Mouse (Mus musculus) heart, adult 2 months (tissue): ENCODE measurements around the gene Dlk1. TPM values are rescaled to one million over a fixed set of nuclear protein-coding genes. Genes with fewer than 3 reads are reported as not detected.

ENCODE experiments used
- DNase-seq, 2 experiments: peaks; one replicate each; pipeline ENCODE4 v3.0.0; 2021
- H3K27ac ChIP-seq: fragments of 200-600 bp; 2 replicates; pipeline ENCODE4 v1.8.1; 2022
- H3K27me3 ChIP-seq: fragments of 200-500 bp; 2 replicates; pipeline ENCODE4 v1.6.1; 2012; ENCODE audit warnings: mild to moderate bottlenecking, low read length, inconsistent platforms, mixed read lengths; ENCODE audit not compliant: control insufficient read depth, insufficient read depth
- H3K36me3 ChIP-seq: fragments of 200-500 bp; 2 replicates; pipeline ENCODE4 v1.6.1; 2012; ENCODE audit warnings: low read length, inconsistent platforms; ENCODE audit not compliant: control insufficient read depth, insufficient read depth
- H3K4me1 ChIP-seq: fragments of 200-500 bp; 2 replicates; pipeline ENCODE4 v1.6.1; 2011; ENCODE audit warnings: low read length; ENCODE audit not compliant: control insufficient read depth, insufficient read depth
- H3K4me3 ChIP-seq: fragments of 200-600 bp; 2 replicates; pipeline ENCODE4 v1.8.1; 2022
- H3K79me2 ChIP-seq: fragments of 200-500 bp; replicated peaks from 2 replicates; pipeline ENCODE4 v1.6.1; 2012; ENCODE audit warnings: mild to moderate bottlenecking, inconsistent platforms, low read length, moderate library complexity, mixed read lengths; ENCODE audit not compliant: control insufficient read depth, insufficient read depth
- H3K9ac ChIP-seq: fragments of 200-500 bp; 2 replicates; pipeline ENCODE4 v1.6.1; 2012; ENCODE audit warnings: low read depth, mild to moderate bottlenecking, control low read depth, inconsistent platforms, low read length, mixed read lengths
- CTCF ChIP-seq: fragments of 200-600 bp; IDR thresholded peaks from 2 replicates; pipeline ENCODE4 v1.8.1; 2022; ENCODE audit warnings: antibody characterized with exemption, mild to moderate bottlenecking, moderate library complexity
- EP300 ChIP-seq: fragments of 200-500 bp; IDR thresholded peaks from 2 replicates; pipeline ENCODE4 v1.6.1; 2011; ENCODE audit warnings: low read depth, low read length, control low read depth; ENCODE audit not compliant: insufficient read depth
- POLR2A ChIP-seq: fragments of 200-500 bp; IDR thresholded peaks from 2 replicates; pipeline ENCODE4 v1.6.1; 2011; ENCODE audit warnings: mild to moderate bottlenecking, low read depth, low read length, control low read depth; ENCODE audit not compliant: insufficient read depth
- WGBS: fragments of 180-500 bp; shearing (Covaris S2); methylation state at CpG from one replicate; pipeline ENCODE4 v1.1.7; 2018; 5-methylcytosine and 5-hydroxymethylcytosine counted together
- intact Hi-C: fragments of 180-260 bp; cut with DNase I; formaldehyde crosslinking; loops from one replicate; pipeline ENCODE4 v1.15.1; 2025
- polyA plus RNA-seq: library from polyadenylated mRNA; depleted of rRNA; stranded (reverse); fragments of >200 nt; gene quantifications from 2 replicates; pipeline ENCODE4 v1.2.3, GENCODE M21; 2012
- total RNA-seq, 2 experiments: library from RNA; stranded (reverse); gene quantifications; 2 replicates each; pipeline ENCODE4 v1.2.3; 2021

Gene Dlk1
- total and polyA plus RNA-seq, 3 experiments = 0.23 to 0.90 TPM; not detected in 1

GRCm38 (mm10) chr12:109496397-109496796 is 43.8 kb downstream of the Dlk1 start:
- H3K4me1 ChIP-seq = no peaks in the 10 kb centered on the region
- no peaks in the 10 kb centered on the region for H3K79me2 ChIP-seq
- no peaks in the 10 kb centered on the region for H3K36me3 ChIP-seq
- TF ChIP-seq POLR2A = no peak
- no peak for TF ChIP-seq CTCF
- TF ChIP-seq EP300 = no peak
- intact Hi-C loops = no loop called here
- H3K4me3 ChIP-seq = no peak overlapping the region
- no peak overlapping the region for H3K9ac ChIP-seq
- no peaks in the 10 kb centered on the region for H3K27me3 ChIP-seq
- H3K27ac ChIP-seq = no peak overlapping the region
- 75% methylated on average over 6 of the region's 6 CpGs for WGBS
- DNase-seq = no peak

DNA sequence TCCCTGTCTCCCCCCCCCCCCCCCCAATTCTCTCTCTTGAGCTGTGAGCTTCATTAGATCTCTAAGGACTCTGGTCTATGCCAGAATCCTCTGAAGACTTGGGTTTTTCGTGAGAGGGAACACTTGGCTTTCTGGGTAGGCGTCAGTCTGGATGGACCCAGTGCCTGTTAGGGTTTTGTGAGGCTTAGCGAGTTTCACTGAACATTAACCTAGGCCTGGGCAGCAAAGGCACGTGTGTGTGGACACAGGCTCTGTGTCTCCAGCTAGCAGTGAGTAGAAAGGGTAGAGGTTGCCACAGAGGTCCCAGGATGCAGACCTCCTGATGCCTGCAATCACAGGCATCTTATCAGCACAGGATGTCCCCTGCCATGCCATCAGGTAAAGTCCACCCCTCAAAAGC is 48.4 kb downstream of the Dlk1 start:
- DNase-seq = no peak
- no peak overlapping the region for H3K4me3 ChIP-seq
- no peaks in the 10 kb centered on the region for H3K36me3 ChIP-seq
- no peaks in the 10 kb centered on the region for H3K4me1 ChIP-seq
- intact Hi-C loops = no loop called here
- H3K27ac ChIP-seq = no peak overlapping the region
- 39% methylated on average over 4 of the region's 4 CpGs for WGBS
- H3K79me2 ChIP-seq = no peaks in the 10 kb centered on the region
- no peak for TF ChIP-seq EP300
- no peak for TF ChIP-seq POLR2A
- TF ChIP-seq CTCF = no peak
- no peak overlapping the region for H3K9ac ChIP-seq
- no peaks in the 10 kb centered on the region for H3K27me3 ChIP-seq

DNA sequence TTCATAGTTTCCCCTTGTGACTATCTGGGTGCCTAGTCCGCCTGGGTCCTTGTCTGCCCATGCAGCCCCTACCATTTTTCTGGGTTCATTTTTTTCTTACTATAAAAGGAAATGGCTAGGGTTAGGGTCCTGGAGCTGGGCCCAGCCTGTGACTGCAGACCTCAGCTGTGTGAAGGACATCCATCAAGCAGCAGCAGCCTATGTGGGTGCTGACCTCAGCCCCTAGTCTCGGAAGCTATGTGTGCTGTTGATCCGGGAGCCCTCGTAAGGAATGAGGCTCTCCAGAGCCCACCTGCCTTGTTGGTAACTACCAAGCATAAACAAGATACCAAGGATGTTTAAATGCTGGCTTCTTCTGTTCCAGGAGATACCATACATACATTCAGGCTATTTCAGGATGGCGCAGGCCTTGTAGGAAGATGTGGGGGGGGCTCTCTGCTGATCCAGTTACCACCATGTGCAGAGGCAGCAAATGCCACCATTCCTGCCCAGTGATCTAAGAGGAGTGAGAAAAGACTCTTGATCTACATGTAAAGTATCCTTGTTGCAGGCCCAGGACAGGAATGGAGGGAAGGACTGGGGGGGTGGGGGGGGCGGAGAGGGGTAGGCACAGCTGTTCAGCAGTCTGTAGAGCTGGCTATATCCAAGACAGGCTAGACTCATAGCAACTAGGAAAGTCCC is 49.9 kb downstream of the Dlk1 start:
- no peak overlapping the region for H3K4me3 ChIP-seq
- no peaks in the 10 kb centered on the region for H3K79me2 ChIP-seq
- TF ChIP-seq CTCF = no peak
- no peak for TF ChIP-seq POLR2A
- TF ChIP-seq EP300 = no peak
- no peaks in the 10 kb centered on the region for H3K4me1 ChIP-seq
- intact Hi-C loops = no loop called here
- no peaks in the 10 kb centered on the region for H3K36me3 ChIP-seq
- no peak overlapping the region for H3K27ac ChIP-seq
- no peak for DNase-seq
- 93% methylated on average over 6 of the region's 6 CpGs for WGBS
- no peaks in the 10 kb centered on the region for H3K27me3 ChIP-seq
- H3K9ac ChIP-seq = no peak overlapping the region

- TF ChIP-seq EP300 (no peak), CTCF (no peak), POLR2A (no peak)
- 83% methylated on average over 11 of the region's 11 CpGs for WGBS
- H3K79me2 ChIP-seq = no peaks in the 10 kb centered on the region
- H3K27ac ChIP-seq = no peak overlapping the region
- no peak overlapping the region for H3K4me3 ChIP-seq
- H3K27me3 ChIP-seq = no peaks in the 10 kb centered on the region
- intact Hi-C loops = no loop called here
- H3K4me1 ChIP-seq = no peaks in the 10 kb centered on the region
- no peak for DNase-seq
- H3K36me3 ChIP-seq = no peaks in the 10 kb centered on the region
- no peak overlapping the region for H3K9ac ChIP-seq
Measured at GRCm38 (mm10) chr12:109507693-109508092, 55.1 kb downstream of the Dlk1 start.

GRCm38 (mm10) chr12:109508495-109509454 is 56.2 kb downstream of the Dlk1 start:
- DNase-seq = no peak
- no peak for TF ChIP-seq CTCF
- H3K79me2 ChIP-seq = no peaks in the 10 kb centered on the region
- H3K4me1 ChIP-seq = no peaks in the 10 kb centered on the region
- no peak overlapping the region for H3K9ac ChIP-seq
- no peak overlapping the region for H3K27ac ChIP-seq
- 52% methylated on average over 20 of the region's 20 CpGs for WGBS
- H3K36me3 ChIP-seq = no peaks in the 10 kb centered on the region
- intact Hi-C loops = no loop called here
- no peak overlapping the region for H3K4me3 ChIP-seq
- H3K27me3 ChIP-seq = no peaks in the 10 kb centered on the region

- Histone ChIP-seq H3K27me3 (no peaks in the 10 kb centered on the region), H3K4me1 (no peaks in the 10 kb centered on the region), H3K79me2 (no peaks in the 10 kb centered on the region), H3K9ac (no peak overlapping the region), H3K27ac (no peak overlapping the region), H3K4me3 (no peak overlapping the region), H3K36me3 (no peaks in the 10 kb centered on the region)
- TF ChIP-seq EP300 = no peak
- TF ChIP-seq POLR2A = no peak
- TF ChIP-seq CTCF = no peak
- intact Hi-C loops = no loop called here
- DNase-seq = no peak
- WGBS = 75% methylated on average over 9 of the region's 9 CpGs
Measured at GRCm38 (mm10) chr12:109509531-109510137, 57.0 kb downstream of the Dlk1 start.
